Mouse (Mus musculus) layer of hippocampus, adult 2 months (tissue): Measurements from ENCODE around the gene Uba6. TPM values are rescaled to one million over a fixed set of nuclear protein-coding genes. Genes with fewer than 3 reads are reported as not detected.

ENCODE experiments used
- DNase-seq, 2 experiments: peaks; one replicate each; pipeline ENCODE4 v3.0.0; 2022; ENCODE audit warnings: low spot score in 2 of 2
- H3K27ac ChIP-seq: fragments of 200-600 bp; 2 replicates; pipeline ENCODE4 v1.8.1; 2022
- H3K4me3 ChIP-seq: fragments of 200-600 bp; 2 replicates; pipeline ENCODE4 v1.8.1; 2022; ENCODE audit warnings: mild to moderate bottlenecking
- CTCF ChIP-seq: fragments of 200-600 bp; conservative IDR thresholded peaks from 2 replicates; pipeline ENCODE4 v1.8.1; 2022; ENCODE audit warnings: antibody characterized with exemption, mild to moderate bottlenecking, moderate library complexity
- total RNA-seq, 2 experiments: library from RNA; stranded (reverse); gene quantifications; 2 replicates each; pipeline ENCODE4 v1.2.3; 2021

Gene Uba6
- total RNA-seq, 2 experiments from 2014 or later = 19.1 to 20.8 TPM

DNA sequence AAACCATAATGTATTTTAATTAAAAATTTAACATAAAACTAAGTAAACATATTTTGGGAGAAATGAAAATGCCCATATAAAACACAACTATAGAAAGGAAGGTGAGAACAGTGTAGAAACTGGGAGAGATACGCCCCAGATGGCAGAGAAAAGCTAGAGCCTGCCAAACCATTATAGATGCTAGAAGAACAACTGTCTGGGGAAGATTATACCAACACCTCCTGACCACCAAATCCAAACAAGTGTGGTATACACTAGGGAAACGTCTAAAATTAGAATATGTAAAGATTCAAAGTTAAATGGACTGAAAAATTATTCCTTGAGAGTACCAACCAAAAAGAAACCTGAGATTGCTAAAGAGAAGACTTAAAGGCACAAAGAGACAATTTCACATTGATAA lies 66.0 kb downstream of the Uba6 start:
- TF ChIP-seq CTCF = no peak
- Histone ChIP-seq H3K4me3 (no peak overlapping the region), H3K27ac (no peak overlapping the region)
- DNase-seq = no peak

- H3K27ac ChIP-seq = no peak overlapping the region
- no peak overlapping the region for H3K4me3 ChIP-seq
- DNase-seq = no peak
- no peak for TF ChIP-seq CTCF
Observed at GRCm38 (mm10) chr5:86102176-86102575, 70.4 kb downstream of the Uba6 start.

DNA sequence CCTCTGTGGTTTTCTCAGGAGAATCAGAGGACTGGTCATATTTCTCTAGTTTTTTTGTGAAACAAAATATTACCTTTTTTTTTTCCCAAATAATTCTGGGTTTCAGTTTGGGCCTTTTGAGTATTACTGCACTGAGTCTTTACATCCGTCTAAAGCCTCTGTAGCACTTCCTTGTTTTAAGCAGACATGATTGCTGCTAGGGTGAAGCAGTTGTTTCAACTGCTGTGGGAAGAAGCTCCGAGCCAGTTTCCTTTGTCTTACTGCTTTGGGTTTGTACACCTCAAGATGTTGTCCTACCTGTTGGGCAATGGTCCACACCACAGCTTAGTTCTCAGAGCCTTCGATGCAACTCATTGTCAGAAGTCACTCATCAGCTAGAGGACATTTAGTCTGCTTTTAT lies 72.0 kb downstream of the Uba6 start:
- DNase-seq = no peak
- no peak overlapping the region for H3K4me3 ChIP-seq
- H3K27ac ChIP-seq = no peak overlapping the region
- no peak for TF ChIP-seq CTCF

GRCm38 (mm10) chr5:86098988-86099387 lies 73.6 kb downstream of the Uba6 start:
- TF ChIP-seq CTCF = no peak
- DNase-seq = no peak
- H3K27ac ChIP-seq = no peak overlapping the region
- H3K4me3 ChIP-seq = no peak overlapping the region

GRCm38 (mm10) chr5:86094754-86095153 lies 77.8 kb downstream of the Uba6 start:
- TF ChIP-seq CTCF = no peak
- Histone ChIP-seq H3K4me3 (no peak overlapping the region), H3K27ac (no peak overlapping the region)
- no peak for DNase-seq

- Histone ChIP-seq H3K4me3 (no peak overlapping the region), H3K27ac (no peak overlapping the region)
- DNase-seq = no peak
- TF ChIP-seq CTCF = no peak
Observed at GRCm38 (mm10) chr5:86086751-86087150, 85.9 kb downstream of the Uba6 start.

DNA sequence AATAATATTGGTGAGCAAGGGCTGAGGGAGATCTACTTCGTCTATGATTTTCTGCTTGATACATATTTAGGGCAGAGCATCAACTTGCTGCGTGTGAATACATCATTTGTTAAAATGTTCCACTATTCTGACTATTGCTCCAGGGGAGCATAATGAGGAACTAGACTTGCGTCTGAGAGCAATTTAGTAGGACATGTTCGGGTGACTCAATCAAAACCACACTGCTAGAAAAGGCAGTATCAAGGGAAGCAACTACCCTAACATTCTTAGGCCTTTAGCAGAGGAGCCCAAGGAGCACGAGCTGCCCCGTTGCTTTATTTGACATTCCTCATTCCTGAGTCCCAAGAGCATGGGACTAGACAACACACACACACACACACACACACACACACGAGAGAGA lies 87.6 kb downstream of the Uba6 start:
- H3K27ac ChIP-seq = no peak overlapping the region
- TF ChIP-seq CTCF = no peak
- DNase-seq = no peak

DNA sequence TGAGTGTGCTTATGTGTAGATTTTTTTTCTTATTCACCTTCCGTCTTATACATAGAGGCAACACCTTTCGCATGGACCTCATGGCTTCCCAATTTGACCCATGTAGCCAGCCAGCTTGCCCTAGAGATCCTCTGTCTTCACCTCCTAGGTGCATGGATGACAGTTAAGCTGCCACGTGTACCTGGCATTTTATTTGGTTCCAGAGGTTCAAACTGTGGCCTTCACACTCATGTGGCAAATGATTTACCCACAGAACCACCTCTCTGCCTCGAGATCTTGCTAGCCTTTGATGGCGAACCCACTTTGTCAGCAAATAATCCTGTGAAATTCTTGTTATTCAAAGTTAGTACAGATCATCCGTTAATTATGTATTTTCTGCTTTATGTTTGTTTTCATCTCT lies 88.6 kb downstream of the Uba6 start:
- no peak overlapping the region for H3K4me3 ChIP-seq
- DNase-seq = no peak
- H3K27ac ChIP-seq = no peak overlapping the region
- TF ChIP-seq CTCF = no peak

More for the DNA sequence above, 87.6 kb downstream of the Uba6 start:
- H3K4me3 ChIP-seq = no peak overlapping the region

- Histone ChIP-seq H3K4me3 (no peak overlapping the region), H3K27ac (no peak overlapping the region)
- TF ChIP-seq CTCF = no peak
- DNase-seq = no peak
Observed at GRCm38 (mm10) chr5:86078720-86079334, 93.8 kb downstream of the Uba6 start.

DNA sequence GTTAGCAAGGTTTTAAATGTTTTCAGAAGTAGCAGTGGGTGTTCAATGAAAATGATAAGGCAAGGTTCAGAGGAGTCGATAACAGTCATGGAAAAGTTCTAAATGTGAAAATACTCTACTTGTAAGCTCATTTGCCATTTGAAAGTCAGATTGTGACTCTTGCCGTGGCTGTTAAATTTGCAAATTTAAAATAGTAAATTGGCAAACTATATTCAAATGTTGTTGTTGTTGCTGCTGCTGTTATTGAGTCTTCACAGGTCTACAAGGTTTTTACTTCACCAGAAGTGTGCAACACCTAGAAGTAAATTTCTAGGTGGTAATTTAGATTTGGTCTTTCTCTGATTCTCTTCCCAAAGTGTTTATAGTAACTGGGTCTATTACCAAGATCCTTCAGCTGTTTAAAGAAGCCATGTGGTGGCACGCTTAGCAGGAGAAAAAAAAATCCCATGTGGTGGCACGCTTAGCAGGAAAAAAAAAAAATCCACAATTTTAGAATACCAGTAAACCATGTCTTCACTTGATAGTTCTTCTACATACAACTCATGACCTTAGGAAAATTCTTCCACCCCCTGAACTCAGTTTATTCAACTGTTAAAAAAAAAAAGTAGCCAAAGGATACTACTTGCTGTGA lies 99.7 kb downstream of the Uba6 start:
- DNase-seq = no peak
- no peak overlapping the region for H3K4me3 ChIP-seq
- TF ChIP-seq CTCF = no peak
- no peak overlapping the region for H3K27ac ChIP-seq

DNA sequence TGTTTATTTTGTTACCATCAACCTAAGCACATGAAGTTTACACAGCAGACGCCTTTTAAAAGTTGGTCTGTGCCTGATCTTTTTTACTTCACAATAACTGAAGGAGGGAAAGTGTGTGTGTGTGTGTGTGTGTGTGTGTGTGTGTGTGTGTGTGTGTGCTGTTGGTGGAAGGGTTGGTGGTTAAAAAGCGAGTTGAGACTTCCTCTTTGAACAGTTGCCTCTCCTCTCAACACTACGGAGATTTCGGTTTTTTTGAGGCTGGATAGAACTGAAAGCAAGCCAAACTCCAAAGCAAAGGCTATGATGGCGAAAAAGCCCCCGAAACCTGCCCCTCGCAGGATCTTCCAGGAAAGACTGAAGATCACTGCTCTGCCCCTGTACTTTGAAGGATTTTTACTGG lies 101.1 kb downstream of the Uba6 start, which contains the start of gene Stap1:
Gene Stap1, plus strand, starts transcription at position 209 of the 400 bp plus-strand sequence.
- Histone ChIP-seq H3K4me3 (no peak within 1 kb of the TSS), H3K27ac (no peak within 1 kb of the TSS)
- TF ChIP-seq CTCF = no peak
- no peak for DNase-seq

DNA sequence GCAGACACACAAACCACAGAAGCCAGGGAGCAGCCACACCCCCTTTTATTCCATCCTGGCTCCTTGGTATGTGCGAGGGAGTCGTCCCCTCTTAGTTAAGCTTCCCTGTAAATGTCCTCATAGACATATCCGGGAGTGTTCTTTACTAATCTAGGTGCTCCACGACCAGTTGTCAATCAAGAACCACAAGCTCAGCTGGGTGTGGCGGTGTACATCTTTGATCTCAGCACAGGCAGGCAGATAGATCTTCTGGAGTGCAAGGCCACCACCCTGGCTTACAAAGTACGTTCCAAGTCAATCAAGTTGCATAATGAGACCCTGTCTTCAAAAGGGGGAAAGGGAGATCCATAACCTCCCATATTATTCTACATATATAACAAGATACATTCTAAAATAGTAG lies 103.5 kb downstream of the Uba6 start:
- no peak for DNase-seq
- TF ChIP-seq CTCF = no peak
- Histone ChIP-seq H3K27ac (no peak overlapping the region), H3K4me3 (no peak overlapping the region)

- Histone ChIP-seq H3K4me3 (no peak overlapping the region), H3K27ac (no peak overlapping the region)
- TF ChIP-seq CTCF = no peak
- DNase-seq = no peak
Observed at GRCm38 (mm10) chr5:86068451-86068850, 104.2 kb downstream of the Uba6 start.

DNA sequence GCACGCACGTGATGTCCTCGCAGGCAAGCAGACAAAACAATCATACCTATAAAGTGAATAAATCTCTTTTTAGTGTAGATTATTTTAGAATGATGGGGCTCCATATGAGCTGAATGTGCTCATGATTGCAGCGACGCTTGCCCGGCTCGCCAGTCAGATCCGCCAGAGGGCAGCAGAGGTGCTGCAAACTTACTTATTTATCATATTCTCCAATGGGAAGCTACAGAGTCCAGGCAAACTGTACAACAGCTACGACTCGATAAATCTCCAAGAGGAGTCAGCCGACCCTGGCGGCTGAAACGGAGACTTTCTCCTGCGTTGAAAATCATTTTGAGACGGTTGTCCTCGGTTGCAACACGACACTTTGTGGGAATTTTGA lies 106.1 kb downstream of the Uba6 start:
- H3K27ac ChIP-seq = peak overlapping the region; percentile 57; the same call in 1 of the 2 replicates
- TF ChIP-seq CTCF = peak; percentile 96
- peak; percentile 79 to 88 for DNase-seq
- H3K4me3 ChIP-seq = peak overlapping the region; percentile 89
